Mouse (Mus musculus) mature B cell (primary cell): ENCODE measurements around the gene Gm28576.
"Not testable (repeated sequence)": the region's sequence is repeated elsewhere in the genome, so short reads cannot be mapped to it uniquely, and the experiment has no call there.

Experiments
- in situ Hi-C: fragments of 300-500 bp; cut with MboI; formaldehyde crosslinking; loops from 2 replicates; pipeline ENCODE4 v1.14.3; 2019

Gene Gm28576

DNA sequence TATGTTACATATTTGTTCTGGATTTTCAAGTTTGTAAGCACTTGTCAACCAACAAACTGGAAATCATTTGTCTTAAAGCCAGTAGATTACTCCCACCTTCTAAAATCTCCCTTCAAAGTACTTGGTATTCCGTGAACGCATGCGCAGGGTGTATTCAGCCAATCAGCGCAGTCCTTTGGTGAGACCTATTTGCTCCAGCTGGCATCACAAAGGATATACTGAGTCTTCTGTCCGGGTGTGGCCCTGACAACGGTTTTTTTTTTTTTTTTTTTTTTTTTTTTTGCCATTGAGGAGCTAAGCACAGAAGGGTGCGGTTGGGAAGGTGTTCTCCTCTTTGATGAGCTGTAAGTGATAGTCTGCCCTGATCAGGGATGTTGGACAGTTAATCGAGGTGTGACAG is at the start of gene Gm28576:
Gene Gm28576 (plus strand): TSS at position 301 of the 400 bp plus-strand sequence.
- in situ Hi-C loops = not testable (repeated sequence)
